Mouse (Mus musculus) MEL (cell line): ENCODE measurements around the gene Pkd2l1.

ENCODE experiments used
- CTCF ChIP-seq, 3 experiments: IDR thresholded peaks in 2 of 3; conservative IDR thresholded peaks in 1 of 3; 2 replicates each; pipeline ENCODE4 v1.5.1; 2011 to 2012; ENCODE audit warnings: low read length in 3 of 3, low read depth in 2 of 3, mild to moderate bottlenecking in 2 of 3, improper control_type of control experiment in 1 of 3, inconsistent platforms in 1 of 3, mixed read lengths in 1 of 3, moderate library complexity in 1 of 3; ENCODE audit not compliant: control insufficient read depth in 1 of 3, insufficient read depth in 1 of 3, poor library complexity in 1 of 3, severe bottlenecking in 1 of 3
- E2F4 ChIP-seq: IDR thresholded peaks from 2 replicates; pipeline ENCODE4 v1.6.1; 2011; ENCODE audit warnings: low read depth, low read length, improper control_type of control experiment, borderline replicate concordance
- GATA1 ChIP-seq: IDR thresholded peaks from 2 replicates; pipeline ENCODE4 v1.6.1; 2011; ENCODE audit warnings: low read depth, low read length, improper control_type of control experiment
- MYB ChIP-seq: IDR thresholded peaks from 2 replicates; pipeline ENCODE4 v1.6.1; 2011; ENCODE audit warnings: mild to moderate bottlenecking, low read depth, low read length, improper control_type of control experiment
- POLR2A ChIP-seq, 2 experiments: IDR thresholded peaks; 2 replicates each; pipeline ENCODE4 v1.6.1; 2011 to 2012; ENCODE audit warnings: low read length in 2 of 2, mild to moderate bottlenecking in 2 of 2, control low read depth in 1 of 2, improper control_type of control experiment in 1 of 2, low read depth in 1 of 2, moderate library complexity in 1 of 2; ENCODE audit not compliant: control insufficient read depth in 1 of 2, insufficient read depth in 1 of 2, poor library complexity in 1 of 2
- ZNF384 ChIP-seq: IDR thresholded peaks from 2 replicates; pipeline ENCODE4 v1.6.1; 2012; ENCODE audit warnings: low read depth, mild to moderate bottlenecking, inconsistent platforms, low read length, improper control_type of control experiment

GRCm38 (mm10) chr19:44161515-44161914, 30.7 kb downstream of the Pkd2l1 start:
- TF ChIP-seq E2F4 (no peak), CTCF (IDR thresholded peaks at IDR 0.05 in 2 of 3, conservative IDR thresholded peaks at IDR 0.05 in 1 of 3; ENCODE audit: control insufficient read depth in 1 of 3, insufficient read depth in 1 of 3, low read depth in 2 of 3, low read length in 3 of 3, poor library complexity in 1 of 3, severe bottlenecking in 1 of 3) (peak; percentile 51 to 95 (median 95)), POLR2A (IDR thresholded peaks at IDR 0.05; ENCODE audit: control insufficient read depth in 1 of 2, insufficient read depth in 1 of 2, low read depth in 1 of 2, low read length in 2 of 2, poor library complexity in 1 of 2) (no peak), MYB (no peak), GATA1 (peak; percentile 86), ZNF384 (no peak)
